Mouse (Mus musculus) liver, adult 2 months (tissue): Measurements from ENCODE around the gene Selenoh.

ENCODE experiments used
- CTCF ChIP-seq: fragments of 200-500 bp; IDR thresholded peaks from 2 replicates; pipeline ENCODE4 v1.5.1; 2011; ENCODE audit warnings: low read depth, low read length, control low read depth
- POLR2A ChIP-seq: fragments of 200-500 bp; IDR thresholded peaks from 2 replicates; pipeline ENCODE4 v1.6.1; 2011; ENCODE audit warnings: low read length, control low read depth; ENCODE audit not compliant: insufficient read depth; ENCODE audit errors: extremely low read depth

GRCm38 (mm10) chr2:84711898-84712297, 41.3 kb upstream of the Selenoh start:
- TF ChIP-seq CTCF (no peak), POLR2A (no peak)
